Mouse (Mus musculus) left cerebral cortex, adult 2 months (tissue): ENCODE results near the gene Gfra4. TPM values are rescaled to one million over a fixed set of nuclear protein-coding genes. Genes with fewer than 3 reads are reported as not detected.
A peak's percentile ranks its signal among the peaks of the same experiment; 100 is the strongest.

Experiments used
- DNase-seq, 2 experiments: peaks; one replicate each; pipeline ENCODE4 v3.0.0; 2021 to 2022; ENCODE audit warnings: low spot score in 2 of 2, mixed read lengths in 1 of 2; ENCODE audit errors: extremely low spot score in 1 of 2
- H3K27ac ChIP-seq: fragments of 200-600 bp; 2 replicates; pipeline ENCODE4 v1.8.1; 2022
- H3K4me3 ChIP-seq: fragments of 200-600 bp; 2 replicates; pipeline ENCODE4 v1.8.1; 2022
- CTCF ChIP-seq: fragments of 200-600 bp; IDR thresholded peaks from 2 replicates; pipeline ENCODE4 v1.8.1; 2022; ENCODE audit warnings: antibody characterized with exemption, mild to moderate bottlenecking, moderate library complexity
- intact Hi-C: fragments of 180-260 bp; cut with DNase I; formaldehyde crosslinking; loops from one replicate; pipeline ENCODE4 v1.15.1; 2025
- long read RNA-seq, 2 experiments: library from polyadenylated mRNA; stranded (forward); transcript quantifications; one replicate each; pipeline ENCODE4 v2.0.0; 2021; ENCODE audit warnings: borderline mapping rate in 2 of 2
- total RNA-seq, 2 experiments: library from RNA; stranded (reverse); gene quantifications; 2 replicates each; pipeline ENCODE4 v1.2.3; 2021

The Gfra4 gene
- 10 to 100 TPM; 50.3 to 55.3 TPM for total RNA-seq
- long read RNA-seq, experiment 1, transcript Gfra4-207 (2 exons, 1,791 nt) = minor isoform, 14 of 60 reads
- long read RNA-seq, experiment 1, transcript Gfra4-208 (4 exons, 1,125 nt) = major isoform, 19 of 60 reads
- long read RNA-seq, experiment 1, partial matches to known transcripts = 10 of 60 reads
- long read RNA-seq, experiment 1, other reads (novel, unspliced or antisense) = 17 of 60 reads
- long read RNA-seq, experiment 2, transcript Gfra4-207 (2 exons, 1,791 nt) = minor isoform, 6 of 30 reads
- long read RNA-seq, experiment 2, transcript Gfra4-208 (4 exons, 1,125 nt) = major isoform, 11 of 30 reads
- long read RNA-seq, experiment 2, partial matches to known transcripts = 2 of 30 reads
- long read RNA-seq, experiment 2, other reads (novel, unspliced or antisense) = 11 of 30 reads

GRCm38 (mm10) chr2:131042988-131043387 is at the start of gene Gfra4:
Gene Gfra4, minus strand, starts transcription at chr2:131043088.
- H3K4me3 ChIP-seq = peak within 1 kb of the TSS; percentile 63
- peak within 1 kb of the TSS; percentile 91 for H3K27ac ChIP-seq
- DNase-seq = no peak
- TF ChIP-seq CTCF = no peak
- intact Hi-C loops = loop anchor here (5.0 kb wide), 1 partner anchor 119 kb away; the partner anchor contains the start of gene 1700037H04Rik

GRCm38 (mm10) chr2:131090852-131091251 is 48.0 kb upstream of the Gfra4 start:
- Histone ChIP-seq H3K4me3 (no peak overlapping the region), H3K27ac (no peak overlapping the region)
- intact Hi-C loops = loop anchor here (5.0 to 10.0 kb wide), 2 partner anchors 161 to 424 kb away; no protein-coding TSS in a partner anchor
- no peak for DNase-seq
- no peak for TF ChIP-seq CTCF

GRCm38 (mm10) chr2:131089634-131090033 is 46.7 kb upstream of the Gfra4 start:
- Histone ChIP-seq H3K4me3 (no peak overlapping the region), H3K27ac (no peak overlapping the region)
- TF ChIP-seq CTCF = no peak
- DNase-seq = no peak
- intact Hi-C loops = loop anchor here (5.0 to 10.0 kb wide), 2 partner anchors 163 to 425 kb away; no protein-coding TSS in a partner anchor

- H3K4me3 ChIP-seq = no peak overlapping the region
- TF ChIP-seq CTCF = no peak
- intact Hi-C loops = no loop called here
- H3K27ac ChIP-seq = no peak overlapping the region
- no peak for DNase-seq
Measured at GRCm38 (mm10) chr2:131088581-131088980, 45.7 kb upstream of the Gfra4 start.

- no peak within 1 kb of the TSS for H3K27ac ChIP-seq
- no peak for TF ChIP-seq CTCF
- intact Hi-C loops = no loop called here
- no peak for DNase-seq
- H3K4me3 ChIP-seq = no peak within 1 kb of the TSS
Measured at GRCm38 (mm10) chr2:131086667-131087390, 43.9 kb upstream of the Gfra4 start, which contains the start of gene Siglec1. Gene Siglec1, minus strand, starts transcription at chr2:131086765.

GRCm38 (mm10) chr2:131084206-131084605 is 41.3 kb upstream of the Gfra4 start:
- DNase-seq = no peak
- no peak for TF ChIP-seq CTCF
- Histone ChIP-seq H3K27ac (no peak overlapping the region), H3K4me3 (no peak overlapping the region)
- intact Hi-C loops = no loop called here

GRCm38 (mm10) chr2:131080507-131080906 is 37.6 kb upstream of the Gfra4 start:
- DNase-seq = no peak
- no peak for TF ChIP-seq CTCF
- Histone ChIP-seq H3K27ac (no peak overlapping the region), H3K4me3 (no peak overlapping the region)
- intact Hi-C loops = no loop called here

- no peak for DNase-seq
Measured at GRCm38 (mm10) chr2:131072536-131072935, 29.6 kb upstream of the Gfra4 start.

GRCm38 (mm10) chr2:131067481-131067880 is 24.6 kb upstream of the Gfra4 start:
- no peak overlapping the region for H3K4me3 ChIP-seq
- intact Hi-C loops = no loop called here
- no peak overlapping the region for H3K27ac ChIP-seq
- DNase-seq = no peak
- no peak for TF ChIP-seq CTCF

More at GRCm38 (mm10) chr2:131072536-131072935, 29.6 kb upstream of the Gfra4 start:
- TF ChIP-seq CTCF = no peak
- intact Hi-C loops = no loop called here
- Histone ChIP-seq H3K4me3 (no peak overlapping the region), H3K27ac (no peak overlapping the region)

- H3K4me3 ChIP-seq = no peak overlapping the region
- no peak for TF ChIP-seq CTCF
- intact Hi-C loops = no loop called here
- no peak overlapping the region for H3K27ac ChIP-seq
- DNase-seq = no peak
Measured at GRCm38 (mm10) chr2:131066342-131066741, 23.5 kb upstream of the Gfra4 start.

GRCm38 (mm10) chr2:131063404-131063864 is 20.5 kb upstream of the Gfra4 start, which contains the start of gene Adam33:
Gene Adam33, minus strand, starts transcription at chr2:131063814.
- intact Hi-C loops = no loop called here
- Histone ChIP-seq H3K4me3 (peak within 1 kb of the TSS; percentile 37), H3K27ac (no peak within 1 kb of the TSS)
- DNase-seq = no peak
- no peak for TF ChIP-seq CTCF

GRCm38 (mm10) chr2:131061607-131062006 is 18.7 kb upstream of the Gfra4 start:
- no peak for TF ChIP-seq CTCF
- intact Hi-C loops = no loop called here
- DNase-seq = no peak

More at GRCm38 (mm10) chr2:131061607-131062006, 18.7 kb upstream of the Gfra4 start:
- no peak overlapping the region for H3K4me3 ChIP-seq
- H3K27ac ChIP-seq = no peak overlapping the region
